Mouse (Mus musculus) midbrain, embryonic 14.5 days (tissue): ENCODE results near the gene Sh2d2a. TPM values are rescaled to one million over a fixed set of nuclear protein-coding genes. Genes with fewer than 3 reads are reported as not detected.
"Not testable (repeated sequence)": the region's sequence is repeated elsewhere in the genome, so short reads cannot be mapped to it uniquely, and the experiment has no call there.

Experiments used
- ATAC-seq: fragments of 200-750 bp; cut with Nextera tagmentation; 2 replicates; pipeline ENCODE4 v1.8.0; 2017; ENCODE audit warnings: moderate number of reproducible peaks, moderate library complexity; ENCODE audit not compliant: low FRiP score, low TSS enrichment
- DNase-seq: peaks from one replicate; pipeline ENCODE4 v3.0.0-alpha.2; 2015
- H3K27ac ChIP-seq: fragments of 300-500 bp; sonication (generic); replicated peaks from 2 replicates; pipeline ENCODE4 v1.5.1; 2014; ENCODE audit warnings: mild to moderate bottlenecking, low read depth, low read length, moderate library complexity
- H3K27me3 ChIP-seq: fragments of 300-500 bp; sonication (generic); 2 replicates; pipeline ENCODE4 v1.6.1; 2014; ENCODE audit warnings: low read length, control low read depth, mixed read lengths; ENCODE audit not compliant: control insufficient read depth, insufficient read depth
- H3K36me3 ChIP-seq: fragments of 300-500 bp; sonication (generic); 2 replicates; pipeline ENCODE4 v1.6.1; 2014; ENCODE audit warnings: low read length, control low read depth; ENCODE audit not compliant: control insufficient read depth, insufficient read depth
- H3K4me1 ChIP-seq: fragments of 300-500 bp; sonication (generic); 2 replicates; pipeline ENCODE4 v1.6.1; 2014; ENCODE audit warnings: mild to moderate bottlenecking, antibody characterized with exemption, low read length, control low read depth; ENCODE audit not compliant: control insufficient read depth, insufficient read depth
- H3K4me2 ChIP-seq: fragments of 300-500 bp; sonication (generic); 2 replicates; pipeline ENCODE4 v1.6.1; 2014; ENCODE audit warnings: mild to moderate bottlenecking, low read length, moderate library complexity
- H3K4me3 ChIP-seq: fragments of 300-500 bp; sonication (generic); replicated peaks from 2 replicates; pipeline ENCODE4 v1.5.1; 2014; ENCODE audit warnings: low read depth, low read length
- H3K9ac ChIP-seq: fragments of 300-500 bp; sonication (generic); replicated peaks from 2 replicates; pipeline ENCODE4 v1.6.1; 2014; ENCODE audit warnings: mild to moderate bottlenecking, low read length, moderate library complexity
- H3K9me3 ChIP-seq: fragments of 300-500 bp; sonication (generic); 2 replicates; pipeline ENCODE4 v1.6.1; 2016; ENCODE audit warnings: low read length, control low read depth, mixed read lengths; ENCODE audit not compliant: control insufficient read depth
- WGBS: fragments of 180-500 bp; shearing (Covaris S2); extraction: QIAGEN DNeasy Blood & Tissue Kit; methylation state at CpG from one replicate; pipeline ENCODE4 v1.1.7; 2014; 5-methylcytosine and 5-hydroxymethylcytosine counted together
- polyA plus RNA-seq: library from polyadenylated mRNA; unstranded; fragments of >200 nt; fragmentation: Nextera tagmentation; extraction: Ambion mirVana; gene quantifications from 2 replicates; pipeline ENCODE4 v1.2.1, GENCODE M21; 2014

The Sh2d2a gene
- polyA plus RNA-seq, 1 experiment from 2014 or later: 0.05 TPM

DNA sequence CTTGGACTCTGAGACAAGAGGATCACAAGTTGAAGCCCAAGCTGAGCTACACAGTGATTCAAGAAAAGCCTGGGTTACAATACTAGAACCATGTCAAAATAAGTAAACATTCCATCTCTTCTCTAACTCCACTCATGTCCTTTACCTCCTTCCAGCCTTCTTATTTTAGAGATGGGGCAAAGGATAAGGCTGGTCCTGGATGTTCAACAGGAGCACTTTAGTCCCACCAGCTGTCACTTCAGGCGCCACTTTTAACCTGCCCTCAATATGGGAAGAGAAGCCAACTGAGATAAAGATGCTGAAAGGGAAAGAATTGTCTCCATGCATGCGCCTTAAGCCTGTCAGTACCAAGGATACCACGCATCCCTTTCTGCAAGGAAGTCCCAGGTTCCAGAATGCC, 37.7 kb downstream of the Sh2d2a start:
- 1% methylated on average over 3 of the region's 3 CpGs for WGBS
- ATAC-seq: no peak
- no peak for DNase-seq

DNA sequence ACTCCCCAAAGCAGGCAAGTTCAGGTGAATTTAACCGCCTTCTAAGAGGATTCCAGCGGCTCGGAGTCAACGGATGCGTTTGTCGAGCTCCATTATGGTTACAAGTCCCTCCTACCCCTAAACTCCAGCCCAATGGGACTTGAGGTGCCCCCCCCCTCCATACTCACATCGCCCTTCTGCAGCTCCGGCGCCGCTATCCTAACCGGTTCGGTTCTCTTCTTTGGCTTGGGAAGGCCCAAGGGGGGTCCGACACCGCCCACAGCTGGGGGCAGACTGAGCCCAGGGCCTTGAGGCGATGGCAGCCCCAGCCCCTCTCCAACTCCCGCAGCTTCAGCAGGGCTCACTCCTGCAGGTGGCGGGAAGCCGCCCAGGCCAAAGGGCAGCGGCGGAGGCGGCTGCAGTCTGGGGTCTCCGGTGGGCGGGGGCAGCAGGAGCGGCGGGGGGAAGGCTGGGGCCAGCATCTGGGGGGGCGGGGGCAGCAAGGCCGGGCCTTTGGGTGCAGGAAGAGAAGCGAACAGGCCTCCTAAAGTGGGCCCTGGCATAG, 38.2 kb downstream of the Sh2d2a start:
- Histone ChIP-seq H3K4me2 (peak overlapping the region; percentile 93), H3K9me3 (no peaks in the 10 kb centered on the region), H3K27ac (peak overlapping the region; percentile 82), H3K27me3 (no peaks in the 10 kb centered on the region), H3K4me1 (peaks cover 18% of the 10 kb centered on the region), H3K4me3 (peak overlapping the region; percentile 91), H3K9ac (peak overlapping the region; percentile 86), H3K36me3 (peaks cover 9% of the 10 kb centered on the region)
- under 1% methylated on average over 28 of the region's 28 CpGs for WGBS
- ATAC-seq (peak; percentile 21), DNase-seq (peak; percentile 31)

More for the DNA sequence above, 37.7 kb downstream of the Sh2d2a start:
- Histone ChIP-seq H3K27ac (peak overlapping the region; percentile 82; the same call in 1 of the 2 replicates), H3K4me2 (peak overlapping the region; percentile 93), H3K27me3 (no peaks in the 10 kb centered on the region), H3K4me1 (peaks cover 18% of the 10 kb centered on the region), H3K36me3 (peaks cover 11% of the 10 kb centered on the region), H3K9me3 (no peaks in the 10 kb centered on the region), H3K4me3 (peak overlapping the region; percentile 91), H3K9ac (peak overlapping the region; percentile 86)

GRCm38 (mm10) chr3:87885281-87886003, 38.9 kb downstream of the Sh2d2a start, which contains the start of gene Prcc:
TSS of gene Prcc (minus strand) at chr3:87885608.
- Histone ChIP-seq H3K9me3 (no peaks in the 10 kb centered on the region), H3K4me3 (peak within 1 kb of the TSS; percentile 91), H3K27ac (peak within 1 kb of the TSS; percentile 82), H3K4me2 (peak within 1 kb of the TSS; percentile 93), H3K36me3 (peaks cover 4% of the 10 kb centered on the region), H3K4me1 (peaks cover 18% of the 10 kb centered on the region), H3K9ac (peak within 1 kb of the TSS; percentile 86), H3K27me3 (no peaks in the 10 kb centered on the region)
- DNase-seq: peak; percentile 97
- under 1% methylated on average over 33 of the region's 33 CpGs for WGBS
- peak; percentile 97 for ATAC-seq

DNA sequence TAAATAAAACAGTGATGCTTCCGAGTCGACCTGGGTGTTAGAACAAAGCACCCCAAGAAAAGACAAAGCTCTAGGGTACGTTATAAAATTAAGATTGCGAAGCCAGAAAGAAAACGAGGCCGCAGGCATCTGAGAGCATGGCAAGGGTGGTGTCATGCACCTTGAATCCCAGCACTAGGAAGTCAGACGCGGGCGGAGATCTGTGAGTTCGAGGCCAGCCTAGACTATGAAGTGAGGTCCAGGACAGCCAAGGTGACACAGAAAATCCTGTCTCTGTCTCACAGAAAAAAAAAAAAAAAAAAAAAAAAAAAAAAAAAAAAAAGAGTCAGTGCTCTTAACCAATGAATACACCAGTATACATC, 39.4 kb downstream of the Sh2d2a start:
- Histone ChIP-seq H3K27me3 (no peaks in the 10 kb centered on the region), H3K27ac (no peak overlapping the region), H3K9ac (no peak overlapping the region; the same call in 1 of the 2 replicates), H3K36me3 (no peaks in the 10 kb centered on the region), H3K4me2 (peak overlapping the region; percentile 52), H3K4me1 (peaks cover 18% of the 10 kb centered on the region), H3K4me3 (peak overlapping the region; percentile 42), H3K9me3 (no peaks in the 10 kb centered on the region)
- WGBS: 10% methylated on average over 10 of the region's 10 CpGs
- ATAC-seq: no peak; the same call in 1 of the 2 replicates
- DNase-seq: no peak

DNA sequence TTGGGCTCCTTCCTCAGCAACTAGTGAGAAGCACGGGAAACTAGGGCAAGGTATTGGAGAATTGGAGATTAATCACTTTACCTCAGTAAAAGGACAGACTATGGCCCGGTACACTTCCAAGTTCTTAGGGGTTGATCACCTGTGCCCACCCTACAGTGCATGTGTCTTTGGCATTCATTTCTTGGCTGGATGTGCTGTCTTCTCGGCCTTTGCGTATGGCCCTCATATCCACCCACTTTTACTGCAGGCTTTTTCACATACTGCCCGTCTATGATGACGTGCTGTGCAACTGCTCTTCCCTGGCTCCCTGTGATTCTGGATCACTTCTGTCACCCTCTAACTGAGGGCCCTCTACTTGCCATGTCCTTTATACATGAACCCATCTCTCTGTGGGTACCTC, 39.9 kb downstream of the Sh2d2a start:
- peak overlapping the region; percentile 42 for H3K4me3 ChIP-seq
- H3K36me3 ChIP-seq: no peaks in the 10 kb centered on the region
- H3K4me1 ChIP-seq: peaks cover 18% of the 10 kb centered on the region
- no peaks in the 10 kb centered on the region for H3K9me3 ChIP-seq
- H3K27ac ChIP-seq: no peak overlapping the region
- no peak for DNase-seq
- no peak overlapping the region for H3K9ac ChIP-seq
- peak overlapping the region; percentile 52 for H3K4me2 ChIP-seq
- no peaks in the 10 kb centered on the region for H3K27me3 ChIP-seq
- 79% methylated on average over 6 of the region's 6 CpGs for WGBS
- ATAC-seq: no peak

DNA sequence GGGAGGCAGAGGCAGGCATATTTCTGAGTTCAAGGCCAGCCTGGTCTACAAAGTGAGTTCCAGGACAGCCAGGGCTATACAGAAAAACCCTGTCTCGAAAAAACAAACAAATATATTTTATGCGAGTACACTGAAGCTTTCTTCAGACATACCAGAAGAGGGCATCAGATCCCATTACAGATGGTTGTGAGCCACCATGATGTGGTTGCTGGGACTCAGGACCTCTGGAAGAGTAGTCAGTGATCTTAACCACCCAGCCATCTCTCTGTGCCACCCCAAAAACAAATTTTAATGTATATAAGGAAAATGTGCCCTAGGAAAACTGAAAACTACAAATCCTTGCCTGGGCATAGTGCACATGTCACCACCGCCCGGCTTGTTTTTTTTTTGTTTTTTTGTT, 40.8 kb downstream of the Sh2d2a start:
- H3K4me1 ChIP-seq: peaks cover 18% of the 10 kb centered on the region
- H3K27ac ChIP-seq, H3K36me3 ChIP-seq, DNase-seq, H3K9me3 ChIP-seq, H3K4me3 ChIP-seq, H3K4me2 ChIP-seq, H3K9ac ChIP-seq, H3K27me3 ChIP-seq, ATAC-seq: not testable (repeated sequence)
- 81% methylated on average over 4 of the region's 4 CpGs for WGBS

DNA sequence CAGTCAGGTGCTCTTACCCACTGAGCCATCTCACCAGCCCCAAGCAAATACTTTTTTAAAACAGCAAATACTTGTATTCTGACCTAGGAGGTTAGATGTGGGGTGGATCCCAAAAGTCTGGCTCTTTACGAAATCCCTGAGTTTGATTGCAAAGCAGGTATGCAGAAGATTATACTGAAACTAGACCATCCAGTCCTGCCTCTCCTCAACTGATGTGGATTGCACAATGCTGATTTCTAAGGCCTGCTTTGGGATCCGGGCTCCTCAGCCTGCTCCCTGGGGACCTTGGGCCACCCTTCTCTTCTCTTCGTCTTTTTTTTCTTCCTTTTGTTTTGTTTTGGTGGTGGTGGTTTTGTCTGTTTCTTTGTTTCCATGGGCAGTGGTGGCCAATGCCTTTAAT, 44.9 kb downstream of the Sh2d2a start:
- Histone ChIP-seq H3K27ac (no peak overlapping the region), H3K9me3 (no peaks in the 10 kb centered on the region), H3K4me2 (no peak overlapping the region), H3K27me3 (no peaks in the 10 kb centered on the region), H3K36me3 (no peaks in the 10 kb centered on the region), H3K4me1 (no peaks in the 10 kb centered on the region), H3K9ac (no peak overlapping the region), H3K4me3 (no peak overlapping the region)
- DNase-seq (no peak), ATAC-seq (no peak)
- 43% methylated on average over 3 of the region's 3 CpGs for WGBS

- WGBS: 72% methylated on average over 3 of the region's 3 CpGs
- no peak for ATAC-seq
Observed at GRCm38 (mm10) chr3:87893367-87893905, 46.9 kb downstream of the Sh2d2a start.

More at GRCm38 (mm10) chr3:87893367-87893905, 46.9 kb downstream of the Sh2d2a start:
- no peaks in the 10 kb centered on the region for H3K36me3 ChIP-seq
- no peak overlapping the region for H3K4me2 ChIP-seq
- no peaks in the 10 kb centered on the region for H3K4me1 ChIP-seq
- H3K9me3 ChIP-seq: no peaks in the 10 kb centered on the region
- H3K9ac ChIP-seq: no peak overlapping the region
- H3K4me3 ChIP-seq: no peak overlapping the region
- no peak for DNase-seq
- H3K27ac ChIP-seq: no peak overlapping the region
- H3K27me3 ChIP-seq: no peaks in the 10 kb centered on the region
